ENCODE assay signal across 8 mouse cellular contexts in the genomic region with DNA sequence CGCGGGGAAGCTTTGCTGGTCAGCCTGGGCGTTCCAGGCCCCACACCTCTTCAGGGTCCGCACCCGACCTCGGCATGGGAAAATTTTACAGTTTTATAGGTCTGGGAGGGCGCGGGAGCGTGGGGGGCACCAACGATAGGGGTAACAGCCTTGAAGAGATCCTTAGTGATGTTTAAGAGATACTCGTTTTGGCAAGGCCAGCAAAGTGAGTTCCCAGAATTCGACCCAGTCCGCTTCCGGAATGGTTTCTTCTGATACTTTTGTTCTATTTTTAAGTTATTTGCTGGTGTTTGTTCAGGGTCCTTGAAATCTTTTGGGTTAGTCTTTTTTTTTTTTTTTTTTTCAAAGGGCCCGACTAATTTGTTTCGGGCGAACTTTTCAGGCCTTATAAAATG. TPM values are rescaled to one million over a fixed set of nuclear protein-coding genes. Genes with fewer than 3 reads are reported as not detected.
DNase-seq lines count a peak whose midpoint lies in the region; TF ChIP-seq lines count a peak whose summit lies in the region.

No protein-coding gene starts in this region.

- 1% methylated on average over 17 of the region's 17 CpGs for WGBS in liver, adult 2 months

- peak overlapping the region; percentile 87 for H3K9ac ChIP-seq in liver, adult 2 months (ENCODE audit: low read depth, low read length)

- no peaks in the 10 kb centered on the region for H3K36me3 ChIP-seq in liver, adult 2 months (ENCODE audit: control insufficient read depth, insufficient read depth, low read length)

- H3K79me2 ChIP-seq in liver, adult 2 months (ENCODE audit: control insufficient read depth, insufficient read depth, low read length), result peaks cover 5% of the 10 kb centered on the region; the same call in 1 of the 2 replicates

- peak overlapping the region; percentile 62 for H3K4me3 ChIP-seq in liver, adult 2 months (ENCODE audit: insufficient read depth, low read depth, low read length)

- peak overlapping the region; percentile 82 for H3K27ac ChIP-seq in liver, adult 2 months (replicated peaks; ENCODE audit: insufficient read depth, low read depth, low read length)

- H3K27me3 ChIP-seq in liver, adult 2 months (ENCODE audit: control insufficient read depth, insufficient read depth, low read length), result no peaks in the 10 kb centered on the region

- H3K4me1 ChIP-seq in liver, adult 2 months (ENCODE audit: control insufficient read depth, insufficient read depth, low read length), result peaks cover 7% of the 10 kb centered on the region

- no peak for TF ChIP-seq CTCF in liver, adult 2 months (IDR thresholded peaks at IDR 0.05; ENCODE audit: low read depth, low read length)

- peak; percentile 48 for DNase-seq in liver, adult 2 months (ENCODE audit: extremely low read depth, low read depth, low spot score)
- DNase-seq in liver, result no peak
- peak; percentile 22 for DNase-seq in c-Kit-positive CD71-positive TER-119-negative erythroid progenitor cells, embryonic 14.5 days (ENCODE audit: low read depth)
- peak; percentile 67 for DNase-seq in induced T-regulatory cell, adult 2 months (ENCODE audit: low read depth)
- DNase-seq in naive thymus-derived CD4-positive, alpha-beta T cell, adult 2 months (ENCODE audit: low read depth), result peak; percentile 57
- no peak for DNase-seq in spleen, adult 12 weeks (ENCODE audit: low spot score)
- DNase-seq in layer of hippocampus, adult 9-10 months (ENCODE audit: low spot score), result no peak
- no peak for DNase-seq in urinary bladder, postnatal 25 days (ENCODE audit: low spot score)

- no peak for TF ChIP-seq POLR2A in liver, adult 2 months (IDR thresholded peaks at IDR 0.05; ENCODE audit: extremely low read depth, insufficient read depth, low read length)

RNA-seq across cellular contexts. Expression of gene Tpp2, which starts 1.0 kb away (rescaled TPM):
- total RNA-seq in liver, adult 2 months (2014; rRNA removed), result 39.6 and 41.0 TPM in 2 replicates
- 3.5 and 4.1 TPM in 2 replicates for polyA plus RNA-seq in liver, adult 2 months (2012; rRNA removed)

Comparison
In these comparisons a context has a peak if more than half of its experiments do, and no peak if none do; other contexts are left out.
1. DNase-seq: peak in liver, adult 2 months (single experiment), c-Kit-positive CD71-positive TER-119-negative erythroid progenitor cells, embryonic 14.5 days (single experiment), induced T-regulatory cell, adult 2 months (single experiment) and naive thymus-derived CD4-positive, alpha-beta T cell, adult 2 months (single experiment); none in liver (single experiment), spleen, adult 12 weeks (single experiment), layer of hippocampus, adult 9-10 months (single experiment) and urinary bladder, postnatal 25 days (single experiment).